ENCODE assay signal across 13 mouse cellular contexts in the genomic region with DNA sequence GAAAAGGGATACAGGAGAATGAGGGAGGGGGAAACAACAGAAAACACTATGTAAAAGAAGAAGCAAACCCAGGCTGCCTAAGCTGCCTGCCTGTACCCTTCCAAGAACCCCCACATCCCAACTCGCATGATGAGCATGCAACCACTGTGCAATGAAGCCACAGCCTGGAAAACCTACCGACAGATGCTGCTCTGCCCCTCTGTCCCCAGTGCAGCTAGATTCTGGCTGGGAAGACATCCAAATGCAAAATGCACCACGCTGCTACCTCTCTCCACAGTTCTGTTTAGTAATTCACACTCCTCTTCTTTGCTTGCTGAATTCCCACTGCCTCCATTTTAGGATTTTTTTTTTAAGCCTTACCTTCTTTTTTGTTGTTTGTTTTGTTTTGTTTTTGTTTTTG.
DNase-seq lines count a peak whose midpoint lies in the region; ATAC-seq and TF ChIP-seq lines count a peak whose summit lies in the region.
"Had no signal": no experiment of that assay in that cellular context is flagged by ENCODE, and none has a peak within 500 bp of the region (broad histone marks: within the 10 kb centered on the region; RNA-seq: fewer than 3 reads in every experiment).

No protein-coding gene starts in this region.

- H3K27ac ChIP-seq in midbrain, embryonic 16.5 days (ENCODE audit: low read length): no peak overlapping the region
- no peak overlapping the region for H3K27ac ChIP-seq in midbrain, embryonic 10.5 days (replicated peaks)
- peak overlapping the region; percentile 79 for H3K27ac ChIP-seq in left cerebral cortex, adult 2 months
- no peak overlapping the region for H3K27ac ChIP-seq in embryonic facial prominence, embryonic 10.5 days (replicated peaks)

- no peaks in the 10 kb centered on the region for H3K27me3 ChIP-seq in midbrain, embryonic 16.5 days (ENCODE audit: control insufficient read depth, insufficient read depth, low read depth, low read length)
- H3K27me3 ChIP-seq in midbrain, embryonic 10.5 days (ENCODE audit: low read depth, poor library complexity, severe bottlenecking): no peaks in the 10 kb centered on the region
- H3K27me3 ChIP-seq in embryonic facial prominence, embryonic 10.5 days (replicated peaks; ENCODE audit: low read depth, poor library complexity, severe bottlenecking): no peaks in the 10 kb centered on the region

- no peak overlapping the region for H3K4me3 ChIP-seq in midbrain, embryonic 16.5 days (ENCODE audit: low read depth, low read length)
- no peak overlapping the region for H3K4me3 ChIP-seq in midbrain, embryonic 10.5 days
- no peak overlapping the region for H3K4me3 ChIP-seq in left cerebral cortex, adult 2 months
- H3K4me3 ChIP-seq in embryonic facial prominence, embryonic 10.5 days: no peak overlapping the region
- H3K4me3 ChIP-seq: megakaryocyte, embryonic 14.5 days had no signal

- TF ChIP-seq CTCF in left cerebral cortex, adult 2 months (IDR thresholded peaks at IDR 0.05): no peak

- H3K4me2 ChIP-seq in midbrain, embryonic 16.5 days (ENCODE audit: low read length): no peak overlapping the region

- intact Hi-C loops in left cerebral cortex, adult 2 months (cut with DNase I): loop anchor here (2.0 kb wide), 1 partner anchor 69 kb away; no protein-coding TSS in a partner anchor

- peaks cover 6% of the 10 kb centered on the region; the same call in 1 of the 2 replicates for H3K4me1 ChIP-seq in midbrain, embryonic 16.5 days (ENCODE audit: control insufficient read depth, insufficient read depth, low read length)
- no peaks in the 10 kb centered on the region for H3K4me1 ChIP-seq in midbrain, embryonic 10.5 days
- H3K4me1 ChIP-seq in embryonic facial prominence, embryonic 10.5 days: peaks cover 12% of the 10 kb centered on the region

- ATAC-seq in midbrain, embryonic 16.5 days: peak; percentile 36; the same call in 1 of the 2 replicates

- no peak overlapping the region for H3K9ac ChIP-seq in midbrain, embryonic 16.5 days (ENCODE audit: low read depth, low read length)

- H3K9me3 ChIP-seq in midbrain, embryonic 16.5 days (replicated peaks; ENCODE audit: control insufficient read depth, low read length, poor library complexity, severe bottlenecking): no peaks in the 10 kb centered on the region
- H3K9me3 ChIP-seq in midbrain, embryonic 10.5 days (replicated peaks): no peaks in the 10 kb centered on the region
- H3K9me3 ChIP-seq in embryonic facial prominence, embryonic 10.5 days: no peaks in the 10 kb centered on the region

- DNase-seq in frontal cortex, adult 2 months (ENCODE audit: extremely low spot score in 1 of 2, low spot score in 1 of 2): peak; percentile 39 to 73
- DNase-seq in frontal cortex, postnatal 14 days (ENCODE audit: low spot score in 2 of 2): no peak
- no peak for DNase-seq in midbrain, embryonic 10.5 days (ENCODE audit: low spot score)
- peak in 1 of 2 experiments; percentile 50 for DNase-seq in left cerebral cortex, adult 2 months (ENCODE audit: extremely low spot score in 1 of 2, low spot score in 2 of 2)
- peak; percentile 11 for DNase-seq in right cerebral cortex, postnatal 4 days
- no peak for DNase-seq in adrenal gland, postnatal 10 days
- DNase-seq in embryonic facial prominence, embryonic 10.5 days (ENCODE audit: low spot score): no peak
- DNase-seq: adrenal gland, adult 2 months; gastrocnemius, postnatal 36 days; kidney, adult 18-20 months; thymus, postnatal 36 days had no signal

- 40% methylated on average over 3 of the region's 3 CpGs for WGBS in midbrain, embryonic 16.5 days
- WGBS in midbrain, embryonic 10.5 days: 50% methylated on average over 3 of the region's 3 CpGs
- WGBS in embryonic facial prominence, embryonic 10.5 days: 46% methylated on average over 3 of the region's 3 CpGs

- H3K36me3 ChIP-seq in midbrain, embryonic 16.5 days (ENCODE audit: control insufficient read depth, insufficient read depth, low read length): no peaks in the 10 kb centered on the region
- H3K36me3 ChIP-seq in midbrain, embryonic 10.5 days: no peaks in the 10 kb centered on the region
- no peaks in the 10 kb centered on the region for H3K36me3 ChIP-seq in embryonic facial prominence, embryonic 10.5 days (replicated peaks)

Comparison
In these comparisons a context has a peak if more than half of its experiments do, and no peak if none do; other contexts are left out.
1. DNase-seq: peak in frontal cortex, adult 2 months (2 of 2) and right cerebral cortex, postnatal 4 days (single experiment); none in frontal cortex, postnatal 14 days (0 of 2), midbrain, embryonic 10.5 days (single experiment), adrenal gland, postnatal 10 days (single experiment) and embryonic facial prominence, embryonic 10.5 days (single experiment).